Mouse (Mus musculus) intestine, embryonic 14.5 days (tissue): Measurements from ENCODE around the gene Echdc1. TPM values are rescaled to one million over a fixed set of nuclear protein-coding genes. Genes with fewer than 3 reads are reported as not detected.

Experiments
- ATAC-seq: fragments of 200-750 bp; cut with Nextera tagmentation; replicated peaks from 2 replicates; pipeline ENCODE4 v1.8.0; 2017; ENCODE audit warnings: low read depth, moderate number of reproducible peaks, moderate TSS enrichment, moderate library complexity; ENCODE audit not compliant: low FRiP score, low TSS enrichment
- DNase-seq: peaks from one replicate; pipeline ENCODE4 v3.0.0-alpha.2; 2018; ENCODE audit warnings: low spot score
- H3K27ac ChIP-seq: fragments of 300-500 bp; sonication (generic); 2 replicates; pipeline ENCODE4 v1.5.1; 2014; ENCODE audit warnings: low read depth, mild to moderate bottlenecking, control low read depth
- H3K27me3 ChIP-seq: fragments of 300-500 bp; sonication (generic); replicated peaks from 2 replicates; pipeline ENCODE4 v1.6.1; 2014; ENCODE audit warnings: low read length, control low read depth; ENCODE audit not compliant: control insufficient read depth, insufficient read depth
- H3K36me3 ChIP-seq: fragments of 300-500 bp; sonication (generic); 2 replicates; pipeline ENCODE4 v1.6.1; 2014; ENCODE audit warnings: low read length, control low read depth; ENCODE audit not compliant: control insufficient read depth, insufficient read depth
- H3K4me1 ChIP-seq: fragments of 300-500 bp; sonication (generic); replicated peaks from 2 replicates; pipeline ENCODE4 v1.6.1; 2014; ENCODE audit warnings: low read length, control low read depth, mixed read lengths; ENCODE audit not compliant: control insufficient read depth, insufficient read depth
- H3K4me2 ChIP-seq: fragments of 300-500 bp; sonication (generic); 2 replicates; pipeline ENCODE4 v1.6.1; 2014; ENCODE audit warnings: low read length
- H3K4me3 ChIP-seq: fragments of 300-500 bp; sonication (generic); 2 replicates; pipeline ENCODE4 v1.5.1; 2014; ENCODE audit warnings: low read depth, low read length, control low read depth, mixed read lengths
- H3K9ac ChIP-seq: fragments of 300-500 bp; sonication (generic); 2 replicates; pipeline ENCODE4 v1.6.1; 2014; ENCODE audit warnings: mild to moderate bottlenecking, low read length
- H3K9me3 ChIP-seq: fragments of 300-500 bp; sonication (generic); 2 replicates; pipeline ENCODE4 v1.6.1; 2016; ENCODE audit warnings: low read length, control low read depth; ENCODE audit not compliant: control insufficient read depth
- WGBS: fragments of 180-500 bp; shearing (Covaris S2); extraction: QIAGEN DNeasy Blood & Tissue Kit; methylation state at CpG from one replicate; pipeline ENCODE4 v1.1.7; 2014; 5-methylcytosine and 5-hydroxymethylcytosine counted together
- polyA plus RNA-seq: library from polyadenylated mRNA; unstranded; fragments of >200 nt; fragmentation: Nextera tagmentation; extraction: Ambion mirVana; gene quantifications from 2 replicates; pipeline ENCODE4 v1.2.1, GENCODE M21; 2014

The Echdc1 gene
- polyA plus RNA-seq = 27.5 and 30.2 TPM in 2 replicates

GRCm38 (mm10) chr10:29313064-29313638, at the start of gene Echdc1:
TSS of gene Echdc1 (plus strand) at chr10:29313166.
- peak; percentile 93 for DNase-seq
- Histone ChIP-seq H3K9ac (peak within 1 kb of the TSS; percentile 82), H3K36me3 (no peaks in the 10 kb centered on the region), H3K9me3 (no peaks in the 10 kb centered on the region), H3K27ac (peak within 1 kb of the TSS; percentile 89), H3K4me1 (peaks cover 3% of the 10 kb centered on the region; the same call in 1 of the 2 replicates), H3K4me3 (peak within 1 kb of the TSS; percentile 64), H3K4me2 (peak within 1 kb of the TSS; percentile 48), H3K27me3 (no peaks in the 10 kb centered on the region)
- peak; percentile 98 for ATAC-seq
- 1% methylated on average over 45 of the region's 49 CpGs for WGBS

GRCm38 (mm10) chr10:29281736-29282135, 31.2 kb upstream of the Echdc1 start:
- DNase-seq = no peak
- H3K4me3 ChIP-seq = no peak overlapping the region
- ATAC-seq = no peak
- WGBS = 65% methylated on average over 1 of the region's 1 CpGs
- H3K9ac ChIP-seq = no peak overlapping the region
- no peak overlapping the region for H3K4me2 ChIP-seq
- no peaks in the 10 kb centered on the region for H3K27me3 ChIP-seq
- H3K9me3 ChIP-seq = no peaks in the 10 kb centered on the region
- no peaks in the 10 kb centered on the region for H3K4me1 ChIP-seq
- H3K27ac ChIP-seq = no peak overlapping the region
- no peaks in the 10 kb centered on the region for H3K36me3 ChIP-seq

- Histone ChIP-seq H3K27me3 (no peaks in the 10 kb centered on the region), H3K4me3 (no peak overlapping the region), H3K9me3 (no peaks in the 10 kb centered on the region), H3K36me3 (no peaks in the 10 kb centered on the region), H3K27ac (no peak overlapping the region), H3K4me1 (no peaks in the 10 kb centered on the region), H3K9ac (no peak overlapping the region), H3K4me2 (no peak overlapping the region)
- DNase-seq (no peak), ATAC-seq (peak; percentile 72)
- WGBS = 62% methylated on average over 1 of the region's 1 CpGs
Observed at GRCm38 (mm10) chr10:29285757-29286156, 27.2 kb upstream of the Echdc1 start.

DNA sequence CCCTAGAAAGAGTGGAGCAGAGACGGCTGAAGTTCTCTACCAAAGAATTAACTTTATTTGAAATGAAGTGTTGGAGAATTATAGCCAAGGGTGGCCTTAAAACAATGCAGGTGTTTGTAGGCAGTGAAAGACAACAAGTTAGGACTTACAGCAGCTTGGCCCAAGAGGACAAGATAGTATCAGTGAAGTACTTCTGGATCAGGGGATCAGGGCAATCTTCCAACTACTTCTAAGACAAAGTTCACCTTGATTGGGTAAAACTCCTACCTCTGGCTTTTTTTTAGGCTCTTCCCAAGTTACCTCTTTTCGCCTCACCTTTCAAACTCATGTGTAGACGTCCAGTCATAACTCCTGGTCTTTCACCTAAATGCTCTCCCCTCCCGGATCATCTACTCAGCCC, 10.7 kb upstream of the Echdc1 start:
- H3K4me1 ChIP-seq = no peaks in the 10 kb centered on the region
- DNase-seq (no peak), ATAC-seq (no peak)
- no peaks in the 10 kb centered on the region for H3K9me3 ChIP-seq
- no peak overlapping the region for H3K27ac ChIP-seq
- H3K27me3 ChIP-seq = no peaks in the 10 kb centered on the region
- no peak overlapping the region for H3K4me3 ChIP-seq
- no peak overlapping the region for H3K9ac ChIP-seq
- 97% methylated on average over 4 of the region's 4 CpGs for WGBS
- no peaks in the 10 kb centered on the region for H3K36me3 ChIP-seq
- no peak overlapping the region for H3K4me2 ChIP-seq

DNA sequence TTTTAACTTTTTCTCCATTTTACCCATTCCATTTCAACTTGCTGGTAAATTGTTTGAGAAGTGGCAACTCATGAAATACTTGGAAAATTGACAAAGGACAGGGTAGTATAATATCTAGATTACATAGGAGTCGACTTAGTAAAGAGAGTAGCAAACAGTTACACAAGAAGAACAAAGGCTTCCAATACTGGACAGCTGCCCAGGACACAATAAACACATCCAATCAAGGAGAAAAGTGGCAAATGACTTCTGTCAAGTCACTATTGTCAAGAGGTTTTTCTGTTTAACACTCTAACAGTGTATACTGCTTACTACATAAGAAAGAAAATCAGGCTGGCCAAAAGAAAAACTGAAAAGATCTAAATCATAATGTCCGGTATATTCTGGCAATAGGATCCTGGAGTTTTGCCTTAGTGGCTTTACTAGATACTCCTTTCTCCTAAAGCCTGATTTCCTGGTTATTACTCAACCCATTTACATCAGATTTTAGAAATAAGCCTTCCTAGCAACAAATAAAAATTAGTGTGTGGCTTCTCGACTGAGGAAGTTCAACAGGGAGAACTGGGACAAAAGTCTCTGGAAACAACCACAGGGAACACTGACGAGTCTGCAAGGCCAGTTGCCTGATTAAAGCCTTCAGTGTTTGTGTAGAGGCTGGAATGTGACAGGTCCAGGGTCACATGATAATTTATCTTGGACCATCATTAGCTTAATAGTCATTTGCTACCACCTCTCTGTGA, 1.3 kb upstream of the Echdc1 start:
- H3K4me3 ChIP-seq = no peak overlapping the region
- H3K9ac ChIP-seq = no peak overlapping the region
- H3K27me3 ChIP-seq = no peaks in the 10 kb centered on the region
- no peaks in the 10 kb centered on the region for H3K9me3 ChIP-seq
- ATAC-seq (no peak), DNase-seq (no peak)
- H3K36me3 ChIP-seq = no peaks in the 10 kb centered on the region
- H3K4me1 ChIP-seq = peaks cover 3% of the 10 kb centered on the region; the same call in 1 of the 2 replicates
- 71% methylated on average over 4 of the region's 4 CpGs for WGBS
- no peak overlapping the region for H3K27ac ChIP-seq
- peak overlapping the region; percentile 48; the same call in 1 of the 2 replicates for H3K4me2 ChIP-seq

- DNase-seq (no peak), ATAC-seq (no peak; the same call in 1 of the 2 replicates)
- H3K4me1 ChIP-seq = peaks cover 3% of the 10 kb centered on the region; the same call in 1 of the 2 replicates
- WGBS = 49% methylated on average over 5 of the region's 5 CpGs
- H3K9me3 ChIP-seq = no peaks in the 10 kb centered on the region
- H3K4me3 ChIP-seq = peak overlapping the region; percentile 64
- peak overlapping the region; percentile 48 for H3K4me2 ChIP-seq
- H3K27ac ChIP-seq = no peak overlapping the region
- no peaks in the 10 kb centered on the region for H3K27me3 ChIP-seq
- H3K9ac ChIP-seq = no peak overlapping the region
- H3K36me3 ChIP-seq = 0 out of 2 replicates have a peak, but pooled peaks cover 2% of the 10 kb centered on the region
Observed at GRCm38 (mm10) chr10:29313905-29314304, 939 bp downstream of the Echdc1 start.

- Histone ChIP-seq H3K27ac (no peak overlapping the region), H3K4me3 (no peak overlapping the region), H3K27me3 (no peaks in the 10 kb centered on the region), H3K4me1 (no peaks in the 10 kb centered on the region), H3K9ac (no peak overlapping the region), H3K9me3 (no peaks in the 10 kb centered on the region), H3K36me3 (no peaks in the 10 kb centered on the region), H3K4me2 (no peak overlapping the region)
- no peak for ATAC-seq
- WGBS = 71% methylated on average over 2 of the region's 2 CpGs
- DNase-seq = no peak
Observed at GRCm38 (mm10) chr10:29324817-29325216, 11.9 kb downstream of the Echdc1 start.

- Histone ChIP-seq H3K27ac (no peak overlapping the region), H3K9ac (no peak overlapping the region), H3K27me3 (no peaks in the 10 kb centered on the region), H3K36me3 (no peaks in the 10 kb centered on the region), H3K4me2 (no peak overlapping the region), H3K9me3 (no peaks in the 10 kb centered on the region), H3K4me1 (no peaks in the 10 kb centered on the region; the same call in 1 of the 2 replicates), H3K4me3 (no peak overlapping the region)
- ATAC-seq = no peak
- no peak for DNase-seq
- 34% methylated on average over 4 of the region's 4 CpGs for WGBS
Observed at GRCm38 (mm10) chr10:29333836-29334235, 20.9 kb downstream of the Echdc1 start.
